Mouse (Mus musculus) heart, postnatal 0 days (tissue): ENCODE results near the gene Kcnn3.

Experiments used
- CTCF ChIP-seq: IDR thresholded peaks from 2 replicates; pipeline ENCODE4 v1.5.1; 2016; ENCODE audit warnings: antibody characterized with exemption, control low read depth, low read depth
- EP300 ChIP-seq: IDR thresholded peaks from 2 replicates; pipeline ENCODE4 v1.6.1; 2016; ENCODE audit warnings: antibody characterized with exemption, low read depth

DNA sequence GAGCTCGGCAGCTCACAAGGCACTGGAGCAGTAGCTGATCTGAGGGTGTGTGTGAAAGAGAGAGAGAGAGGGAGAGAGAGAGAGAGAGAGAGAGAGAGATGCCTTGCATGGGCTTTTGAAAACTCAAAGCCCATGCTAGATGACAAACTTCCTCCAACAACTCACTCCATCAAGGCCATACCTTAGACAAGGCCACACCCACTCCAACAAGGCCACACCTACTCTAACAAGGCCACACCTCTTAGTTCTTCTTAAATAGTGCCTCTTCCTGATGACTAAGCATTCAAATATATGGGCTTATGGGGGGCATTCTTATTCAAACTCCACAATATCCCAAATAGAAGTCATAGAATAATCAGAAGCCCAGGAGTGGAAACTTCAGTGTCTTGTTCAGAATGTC is 49.1 kb downstream of the Kcnn3 start:
- no peak for TF ChIP-seq CTCF
- no peak for TF ChIP-seq EP300
